ENCODE assay signal across 8 mouse cellular contexts in genomic region chr12:55492184-55492898, GRCm38 (mm10). TPM values are rescaled to one million over a fixed set of nuclear protein-coding genes. Genes with fewer than 3 reads are reported as not detected.
DNase-seq lines count a peak whose midpoint lies in the region; ATAC-seq and TF ChIP-seq lines count a peak whose summit lies in the region.

Gene Nfkbia (minus strand): TSS chr12:55492647.

- no peaks in the 10 kb centered on the region for H3K27me3 ChIP-seq in forebrain, embryonic 15.5 days
- peaks cover 16% of the 10 kb centered on the region for H3K27me3 ChIP-seq in liver, postnatal 0 days (ENCODE audit: insufficient read depth, low read length)
- H3K27me3 ChIP-seq in neural tube, embryonic 13.5 days: no peaks in the 10 kb centered on the region

- no peaks in the 10 kb centered on the region for H3K9me3 ChIP-seq in ES-E14 (ENCODE audit: control insufficient read depth, insufficient read depth, low read depth, low read length)
- H3K9me3 ChIP-seq in forebrain, embryonic 15.5 days: no peaks in the 10 kb centered on the region
- no peaks in the 10 kb centered on the region for H3K9me3 ChIP-seq in liver, postnatal 0 days (ENCODE audit: low read length)
- no peaks in the 10 kb centered on the region for H3K9me3 ChIP-seq in neural tube, embryonic 13.5 days

- in situ Hi-C loops in ES-E14 (cut with MboI; ENCODE audit: low sequenced_read_pairs in 2 of 2, unreplicated experiment in 2 of 2): no loop called here

- H3K4me1 ChIP-seq in ES-E14 (ENCODE audit: control insufficient read depth in 2 of 2, insufficient read depth in 2 of 2, low read length in 2 of 2, poor library complexity in 1 of 2): peaks cover 8 to 21% of the 10 kb centered on the region in 2 experiments
- peaks cover 28% of the 10 kb centered on the region for H3K4me1 ChIP-seq in forebrain, embryonic 15.5 days
- H3K4me1 ChIP-seq in liver, postnatal 0 days (ENCODE audit: insufficient read depth): peaks cover 35% of the 10 kb centered on the region
- peaks cover 37% of the 10 kb centered on the region for H3K4me1 ChIP-seq in neural tube, embryonic 13.5 days (replicated peaks)

- H3K9ac ChIP-seq in ES-E14 (ENCODE audit: insufficient read depth, low read depth, low read length, poor library complexity, severe bottlenecking): peak within 1 kb of the TSS; percentile 94
- H3K9ac ChIP-seq in forebrain, embryonic 15.5 days (replicated peaks): peak within 1 kb of the TSS; percentile 94
- H3K9ac ChIP-seq in liver, postnatal 0 days (replicated peaks): peak within 1 kb of the TSS; percentile 99
- peak within 1 kb of the TSS; percentile 97 for H3K9ac ChIP-seq in neural tube, embryonic 13.5 days

- peak; percentile 94 for ATAC-seq in forebrain, embryonic 15.5 days (replicated peaks)
- ATAC-seq in liver, postnatal 0 days: peak; percentile 80
- peak; percentile 94 for ATAC-seq in neural tube, embryonic 13.5 days (ENCODE audit: low read depth)

- peak within 1 kb of the TSS; percentile 88 to 98 for H3K4me3 ChIP-seq in ES-E14 (ENCODE audit: insufficient read depth in 1 of 2, low read depth in 1 of 2, low read length in 2 of 2, poor library complexity in 1 of 2, severe bottlenecking in 1 of 2)
- H3K4me3 ChIP-seq in forebrain, embryonic 15.5 days: peak within 1 kb of the TSS; percentile 84
- H3K4me3 ChIP-seq in liver, postnatal 0 days (ENCODE audit: low read depth, low read length): peak within 1 kb of the TSS; percentile 99
- H3K4me3 ChIP-seq in neural tube, embryonic 13.5 days: peak within 1 kb of the TSS; percentile 88

- under 1% methylated on average over 50 of the region's 58 CpGs for WGBS in forebrain, embryonic 15.5 days
- WGBS in liver, postnatal 0 days (ENCODE audit: insufficient replicate concordance): under 1% methylated on average over 44 of the region's 58 CpGs
- under 1% methylated on average over 48 of the region's 58 CpGs for WGBS in neural tube, embryonic 13.5 days

- TF ChIP-seq CTCF in liver, postnatal 0 days (IDR thresholded peaks at IDR 0.05; ENCODE audit: low read depth): peak; percentile 43

- peak within 1 kb of the TSS; percentile 89 for H3K27ac ChIP-seq in ES-E14 (ENCODE audit: insufficient read depth, low read depth, low read length, poor library complexity, severe bottlenecking)
- peak within 1 kb of the TSS; percentile 98 for H3K27ac ChIP-seq in forebrain, embryonic 15.5 days (replicated peaks)
- H3K27ac ChIP-seq in liver, postnatal 0 days (ENCODE audit: low read depth): peak within 1 kb of the TSS; percentile 100
- H3K27ac ChIP-seq in neural tube, embryonic 13.5 days (replicated peaks): peak within 1 kb of the TSS; percentile 99

- intact Hi-C loops in heart, postnatal 14 days (cut with DNase I): loop anchor here (1.0 to 10.0 kb wide), 3 partner anchors 46 to 342 kb away; partner anchors contain the start of gene Brms1l

- peaks cover 19% of the 10 kb centered on the region for H3K36me3 ChIP-seq in ES-E14 (ENCODE audit: control insufficient read depth, insufficient read depth, low read length, poor library complexity, severe bottlenecking)
- H3K36me3 ChIP-seq in forebrain, embryonic 15.5 days: peaks cover 19% of the 10 kb centered on the region
- H3K36me3 ChIP-seq in liver, postnatal 0 days (replicated peaks; ENCODE audit: insufficient read depth, low read length): peaks cover 36% of the 10 kb centered on the region
- peaks cover 35% of the 10 kb centered on the region for H3K36me3 ChIP-seq in neural tube, embryonic 13.5 days

- no peak for DNase-seq in ES-E14 (ENCODE audit: low read depth, low spot score)
- peak; percentile 87 for DNase-seq in cerebellum, adult 11-12 months
- peak; percentile 97 to 98 for DNase-seq in heart, postnatal 14 days
- DNase-seq in layer of hippocampus, adult 11-12 months (ENCODE audit: low spot score): peak; percentile 93
- DNase-seq in liver, postnatal 0 days: peak; percentile 93
- peak; percentile 61 for DNase-seq in telencephalon, adult 2 months (ENCODE audit: low read depth, low spot score)

- H3K4me2 ChIP-seq in forebrain, embryonic 15.5 days (replicated peaks): peak within 1 kb of the TSS; percentile 68
- peak within 1 kb of the TSS; percentile 95 for H3K4me2 ChIP-seq in liver, postnatal 0 days (ENCODE audit: low read depth, low read length)
- peak within 1 kb of the TSS; percentile 87 for H3K4me2 ChIP-seq in neural tube, embryonic 13.5 days

- TF ChIP-seq EP300 in liver, postnatal 0 days (IDR thresholded peaks at IDR 0.05; ENCODE audit: low read depth): peak; percentile 75

TF ChIP-seq in ES-E14, 5 proteins besides CTCF, POLR2A, EP300 and RAD21:
- TF ChIP-seq MAFK (IDR thresholded peaks at IDR 0.05; ENCODE audit: insufficient read depth, low read depth, low read length) (no peak), ZNF384 (IDR thresholded peaks at IDR 0.05; ENCODE audit: low read depth, low read length) (no peak), HCFC1 (IDR thresholded peaks at IDR 0.05; ENCODE audit: borderline replicate concordance, insufficient read depth, low read length) (peak; percentile 40; the same call in 1 of the 2 replicates)

RNA-seq across cellular contexts. Expression of gene Nfkbia, which starts in this region (rescaled TPM):
- total RNA-seq in ES-E14 (2012; rRNA removed): 30.6 and 34.7 TPM in 2 replicates
- 56.2 and 59.4 TPM in 2 replicates for polyA plus RNA-seq in forebrain, embryonic 15.5 days (2015; fragmentation: Nextera tagmentation; extraction: Ambion mirVana)
- total RNA-seq in heart, postnatal 14 days (2021): 10 to 100 TPM; 69.4 to 81.5 TPM
- polyA plus RNA-seq in liver, postnatal 0 days (2015; fragmentation: Nextera tagmentation; extraction: Ambion mirVana): 27.9 and 38.5 TPM in 2 replicates
- 51.4 and 53.3 TPM in 2 replicates for polyA plus RNA-seq in neural tube, embryonic 13.5 days (2015; fragmentation: Nextera tagmentation; extraction: Ambion mirVana)
